Mouse (Mus musculus) urinary bladder, postnatal 36 days (tissue): Measurements from ENCODE around the gene Olfr304.
"Not testable (repeated sequence)": the region's sequence is repeated elsewhere in the genome, so short reads cannot be mapped to it uniquely, and the experiment has no call there.

Experiments
- DNase-seq, 2 experiments: peaks; one replicate each; pipeline ENCODE4 v3.0.0; 2022; ENCODE audit warnings: low spot score in 2 of 2, mixed read lengths in 1 of 2

Olfr304 gene

GRCm38 (mm10) chr7:86386558-86386957, at the start of gene Olfr304:
Olfr304 (minus strand) TSS chr7:86386658.
- DNase-seq, result no peak

GRCm38 (mm10) chr7:86403546-86403945, 17.1 kb upstream of the Olfr304 start, which contains the start of gene Olfr301:
Olfr301 (plus strand) TSS chr7:86403846.
- DNase-seq, result no peak

- DNase-seq, result no peak
Measured at GRCm38 (mm10) chr7:86397689-86398088, 11.2 kb upstream of the Olfr304 start, which contains the start of gene Olfr303. Olfr303 (minus strand) TSS chr7:86397789.

GRCm38 (mm10) chr7:86385769-86386168, 689 bp downstream of the Olfr304 start:
- no peak for DNase-seq

GRCm38 (mm10) chr7:86366828-86367227, 19.6 kb downstream of the Olfr304 start, which contains the start of gene Olfr305:
Olfr305 (minus strand) TSS chr7:86366928.
- DNase-seq, result no peak

GRCm38 (mm10) chr7:86346296-86346695, 40.2 kb downstream of the Olfr304 start:
- not testable (repeated sequence) for DNase-seq

GRCm38 (mm10) chr7:86344253-86344652, 42.2 kb downstream of the Olfr304 start:
- DNase-seq, result no peak

- DNase-seq, result no peak
Measured at GRCm38 (mm10) chr7:86342881-86343565, 43.4 kb downstream of the Olfr304 start.

- no peak for DNase-seq
Measured at GRCm38 (mm10) chr7:86337486-86337885, 49.0 kb downstream of the Olfr304 start, which contains the start of gene Olfr307. Olfr307 (minus strand) TSS chr7:86337586.
